26 mouse cellular contexts compared by ENCODE assay signal in genomic region chr7:82555803-82556202, GRCm38 (mm10).
"Had no signal": no experiment of that assay in that cellular context is flagged by ENCODE, and none has a peak within 500 bp of the region (broad histone marks: within the 10 kb centered on the region; RNA-seq: fewer than 3 reads in every experiment).

No protein-coding gene starts in this region.

- H3K36me3 ChIP-seq: heart, embryonic 10.5 days; heart, embryonic 13.5 days; heart, embryonic 15.5 days; hindbrain, embryonic 13.5 days; hindbrain, embryonic 15.5 days; kidney, embryonic 15.5 days; limb, embryonic 12.5 days; limb, embryonic 15.5 days; liver, embryonic 12.5 days had no signal

- H3K4me1 ChIP-seq: hindbrain, embryonic 13.5 days; hindbrain, embryonic 15.5 days; kidney, embryonic 15.5 days; liver, embryonic 12.5 days had no signal

- H3K9me3 ChIP-seq: heart, embryonic 10.5 days; heart, embryonic 15.5 days; hindbrain, embryonic 15.5 days; kidney, embryonic 15.5 days; limb, embryonic 15.5 days; liver, embryonic 12.5 days had no signal

- H3K27ac ChIP-seq: heart, embryonic 10.5 days; heart, embryonic 13.5 days; heart, embryonic 15.5 days; hindbrain, embryonic 13.5 days; hindbrain, embryonic 15.5 days; hindbrain, postnatal 0 days; kidney, embryonic 15.5 days; kidney, postnatal 0 days; limb, embryonic 12.5 days; limb, embryonic 15.5 days; liver, embryonic 12.5 days; liver, embryonic 14.5 days had no signal

- ATAC-seq: hindbrain, postnatal 0 days; intestine, embryonic 16.5 days; liver, embryonic 12.5 days had no signal

- H3K27me3 ChIP-seq: heart, embryonic 13.5 days; heart, embryonic 15.5 days; hindbrain, embryonic 13.5 days; hindbrain, embryonic 15.5 days; kidney, embryonic 15.5 days; limb, embryonic 12.5 days; limb, embryonic 15.5 days; liver, embryonic 12.5 days had no signal

- H3K4me2 ChIP-seq: heart, embryonic 13.5 days; heart, embryonic 15.5 days; hindbrain, embryonic 13.5 days; hindbrain, embryonic 15.5 days; kidney, embryonic 15.5 days; limb, embryonic 12.5 days; limb, embryonic 15.5 days; liver, embryonic 12.5 days had no signal

- H3K9ac ChIP-seq: heart, embryonic 13.5 days; heart, embryonic 15.5 days; hindbrain, embryonic 13.5 days; hindbrain, embryonic 15.5 days; kidney, embryonic 15.5 days; limb, embryonic 12.5 days; limb, embryonic 15.5 days; liver, embryonic 12.5 days; liver, embryonic 14.5 days had no signal

- DNase-seq: gastrocnemius, postnatal 14 days; gastrocnemius, postnatal 36 days; heart, adult 18-20 months; heart, postnatal 14 days; heart, postnatal 36 days; kidney, adult 11 months; kidney, adult 2 months; kidney, adult 9 months; kidney, postnatal 14 days; kidney, postnatal 36 days; layer of hippocampus, adult 9-11 months; layer of hippocampus, postnatal 36 days; left cerebral cortex, postnatal 4 days had no signal

- H3K4me3 ChIP-seq: heart, embryonic 10.5 days; heart, embryonic 13.5 days; heart, embryonic 15.5 days; hindbrain, embryonic 13.5 days; hindbrain, embryonic 15.5 days; kidney, embryonic 15.5 days; limb, embryonic 12.5 days; limb, embryonic 15.5 days; liver, embryonic 12.5 days had no signal
